9 mouse cellular contexts compared by ENCODE assay signal in genomic region chr16:92319353-92320109, GRCm38 (mm10). TPM values are rescaled to one million over a fixed set of nuclear protein-coding genes. Genes with fewer than 3 reads are reported as not detected.
DNase-seq lines count a peak whose midpoint lies in the region; ATAC-seq and TF ChIP-seq lines count a peak whose summit lies in the region.
"Had no signal": no experiment of that assay in that cellular context is flagged by ENCODE, and none has a peak within 500 bp of the region (broad histone marks: within the 10 kb centered on the region; RNA-seq: fewer than 3 reads in every experiment).

No protein-coding gene starts in this region.

- no peaks in the 10 kb centered on the region; the same call in 1 of the 2 replicates for H3K9me3 ChIP-seq in heart, embryonic 11.5 days (replicated peaks; ENCODE audit: control insufficient read depth, low read length)
- no peaks in the 10 kb centered on the region for H3K9me3 ChIP-seq in liver, postnatal 0 days (ENCODE audit: low read length)

- ATAC-seq in heart, embryonic 11.5 days (replicated peaks; ENCODE audit: insufficient number of reproducible peaks, low FRiP score, low TSS enrichment), result no peak
- ATAC-seq in liver, postnatal 0 days, result no peak

- no peak overlapping the region for H3K4me3 ChIP-seq in heart, embryonic 11.5 days (ENCODE audit: low read depth, low read length)
- no peak overlapping the region for H3K4me3 ChIP-seq in liver, postnatal 0 days (ENCODE audit: low read depth, low read length)

- peaks cover under 1% of the 10 kb centered on the region; the same call in 1 of the 2 replicates for H3K4me1 ChIP-seq in heart, embryonic 11.5 days (ENCODE audit: control insufficient read depth, insufficient read depth, low read length)
- H3K4me1 ChIP-seq in liver, postnatal 0 days (ENCODE audit: insufficient read depth), result no peaks in the 10 kb centered on the region

- no peaks in the 10 kb centered on the region for H3K36me3 ChIP-seq in heart, embryonic 11.5 days (ENCODE audit: control insufficient read depth, insufficient read depth, low read length)
- H3K36me3 ChIP-seq in liver, postnatal 0 days (replicated peaks; ENCODE audit: insufficient read depth, low read length), result no peaks in the 10 kb centered on the region

- H3K27ac ChIP-seq in heart, embryonic 11.5 days (ENCODE audit: low read depth, low read length), result no peak overlapping the region
- no peak overlapping the region for H3K27ac ChIP-seq in liver, postnatal 0 days (ENCODE audit: low read depth)

- TF ChIP-seq EP300 in liver, postnatal 0 days (IDR thresholded peaks at IDR 0.05; ENCODE audit: low read depth), result no peak

- no peak overlapping the region for H3K4me2 ChIP-seq in heart, embryonic 11.5 days
- no peak overlapping the region for H3K4me2 ChIP-seq in liver, postnatal 0 days (ENCODE audit: low read depth, low read length)

- no peaks in the 10 kb centered on the region for H3K27me3 ChIP-seq in heart, embryonic 11.5 days (ENCODE audit: control insufficient read depth, insufficient read depth, low read length)
- H3K27me3 ChIP-seq in liver, postnatal 0 days (ENCODE audit: insufficient read depth, low read length), result no peaks in the 10 kb centered on the region

- 56% methylated on average over 20 of the region's 20 CpGs for WGBS in heart, embryonic 11.5 days (ENCODE audit: insufficient replicate concordance)
- WGBS in liver, postnatal 0 days (ENCODE audit: insufficient replicate concordance), result 46% methylated on average over 20 of the region's 20 CpGs

- peak; percentile 27 to 48 for DNase-seq in heart, adult 18-20 months
- DNase-seq in 416B (ENCODE audit: low read depth) (peak; percentile 85), R1 (ENCODE audit: low read depth, low spot score) (peak; percentile 83)
- peak; percentile 75 for DNase-seq in gastrocnemius, postnatal 10 days
- DNase-seq in liver, postnatal 0 days, result peak; percentile 80
- DNase-seq in spleen, adult 18-20 months, result peak; percentile 39 to 67
- DNase-seq in layer of hippocampus, postnatal 36 days, result no peak

- TF ChIP-seq CTCF in liver, postnatal 0 days (IDR thresholded peaks at IDR 0.05; ENCODE audit: low read depth), result peak; percentile 72

- no peak overlapping the region for H3K9ac ChIP-seq in heart, embryonic 11.5 days (ENCODE audit: low read depth, low read length)
- no peak overlapping the region for H3K9ac ChIP-seq in liver, postnatal 0 days (replicated peaks)

RNA-seq across cellular contexts. Expression of gene Fam243, which starts 1.7 kb away (rescaled TPM):
- 1 to 10 TPM in 1 of 2 experiments, under 1 TPM in 1; 0.87 to 1.1 TPM for total RNA-seq in heart, adult 18-20 months (2021)
- polyA plus RNA-seq in heart, embryonic 11.5 days (2014; fragmentation: Nextera tagmentation; extraction: Ambion mirVana), result not detected in 2 replicates
- not detected for total RNA-seq in gastrocnemius, postnatal 10 days (2021)
- not detected in 2 replicates for polyA plus RNA-seq in liver, postnatal 0 days (2015; fragmentation: Nextera tagmentation; extraction: Ambion mirVana)
- total RNA-seq in layer of hippocampus, postnatal 36 days (2021), result not detected
- polyA plus RNA-seq: large intestine, adult 2 months had no signal

RNA-seq across cellular contexts. Expression of gene Smim11, which starts 18.4 kb away (rescaled TPM):
- 10 to 100 TPM; 80.8 to 88.3 TPM for total RNA-seq in heart, adult 18-20 months (2021)
- 117 and 119 TPM in 2 replicates for polyA plus RNA-seq in heart, embryonic 11.5 days (2014; fragmentation: Nextera tagmentation; extraction: Ambion mirVana)
- total RNA-seq in gastrocnemius, postnatal 10 days (2021), result 10 to 100 TPM; 81.1 to 84.7 TPM
- polyA plus RNA-seq in liver, postnatal 0 days (2015; fragmentation: Nextera tagmentation; extraction: Ambion mirVana), result 42.5 and 47.6 TPM in 2 replicates
- 10 to 100 TPM; 20.2 to 21.4 TPM for total RNA-seq in layer of hippocampus, postnatal 36 days (2021)

RNA-seq across cellular contexts. Expression of gene Kcne2, which starts 27.3 kb away (rescaled TPM):
- not detected for total RNA-seq in heart, adult 18-20 months (2021)
- 1.8 and 1.9 TPM in 2 replicates for polyA plus RNA-seq in heart, embryonic 11.5 days (2014; fragmentation: Nextera tagmentation; extraction: Ambion mirVana)
- not detected for total RNA-seq in gastrocnemius, postnatal 10 days (2021)
- polyA plus RNA-seq in liver, postnatal 0 days (2015; fragmentation: Nextera tagmentation; extraction: Ambion mirVana), result not detected in 2 replicates
- total RNA-seq in layer of hippocampus, postnatal 36 days (2021), result 1 to 10 TPM in 1 of 2 experiments, not detected in 1; 1.3 TPM
- polyA plus RNA-seq: large intestine, adult 2 months had no signal

RNA-seq across cellular contexts. Expression of gene Kcne1, which starts 39.7 kb away (rescaled TPM):
- 1 to 10 TPM; 7.1 to 7.8 TPM for total RNA-seq in heart, adult 18-20 months (2021)
- polyA plus RNA-seq in heart, embryonic 11.5 days (2014; fragmentation: Nextera tagmentation; extraction: Ambion mirVana), result 64.5 TPM in 2 replicates
- not detected for total RNA-seq in gastrocnemius, postnatal 10 days (2021)
- not detected in 2 replicates for polyA plus RNA-seq in liver, postnatal 0 days (2015; fragmentation: Nextera tagmentation; extraction: Ambion mirVana)
- not detected for total RNA-seq in layer of hippocampus, postnatal 36 days (2021)
- polyA plus RNA-seq: large intestine, adult 2 months had no signal

Comparison
In these comparisons a context has a peak if more than half of its experiments do, and no peak if none do; other contexts are left out.
1. DNase-seq: peak in heart, adult 18-20 months (2 of 2), 416B (single experiment), R1 (single experiment), gastrocnemius, postnatal 10 days (single experiment), liver, postnatal 0 days (single experiment) and spleen, adult 18-20 months (2 of 2); none in layer of hippocampus, postnatal 36 days (0 of 2).